Mouse (Mus musculus): Measurements from ENCODE around the gene Smok2a. TPM values are rescaled to one million over a fixed set of nuclear protein-coding genes. Genes with fewer than 3 reads are reported as not detected.
"Not testable (repeated sequence)": the region's sequence is repeated elsewhere in the genome, so short reads cannot be mapped to it uniquely, and the experiment has no call there.

The Smok2a gene
- not detected for total RNA-seq (2021)
- long read RNA-seq, experiment 1, result 0 reads
- long read RNA-seq, experiment 2, result 0 reads

- intact Hi-C loops (cut with DNase I), result no loop called here
- Histone ChIP-seq H3K4me3 (no peak within 1 kb of the TSS), H3K27ac (no peak within 1 kb of the TSS)
- TF ChIP-seq CTCF (IDR thresholded peaks at IDR 0.05), result no peak
- no peak for DNase-seq
Observed at GRCm38 (mm10) chr17:13220888-13221287, at the start of gene Smok2a. Gene Smok2a (plus strand): TSS chr17:13221188.

GRCm38 (mm10) chr17:13173578-13173977 lies 47.4 kb upstream of the Smok2a start:
- DNase-seq; intact Hi-C loops (cut with DNase I): not testable (repeated sequence)

GRCm38 (mm10) chr17:13174029-13174428 lies 47.0 kb upstream of the Smok2a start:
- intact Hi-C loops (cut with DNase I); DNase-seq; H3K27ac ChIP-seq; H3K4me3 ChIP-seq: not testable (repeated sequence)

More at GRCm38 (mm10) chr17:13173578-13173977, 47.4 kb upstream of the Smok2a start:
- not testable (repeated sequence) for H3K27ac ChIP-seq, H3K4me3 ChIP-seq

- H3K27ac ChIP-seq; DNase-seq; intact Hi-C loops (cut with DNase I); H3K4me3 ChIP-seq: not testable (repeated sequence)
Observed at GRCm38 (mm10) chr17:13175609-13176008, 45.4 kb upstream of the Smok2a start.

- DNase-seq; H3K4me3 ChIP-seq; intact Hi-C loops (cut with DNase I); H3K27ac ChIP-seq: not testable (repeated sequence)
Observed at GRCm38 (mm10) chr17:13177796-13178195, 43.2 kb upstream of the Smok2a start.

GRCm38 (mm10) chr17:13179021-13179420 lies 42.0 kb upstream of the Smok2a start:
- H3K4me3 ChIP-seq; DNase-seq; H3K27ac ChIP-seq; intact Hi-C loops (cut with DNase I): not testable (repeated sequence)

GRCm38 (mm10) chr17:13180491-13180890 lies 40.5 kb upstream of the Smok2a start:
- H3K27ac ChIP-seq; H3K4me3 ChIP-seq; intact Hi-C loops (cut with DNase I); DNase-seq: not testable (repeated sequence)

- DNase-seq; intact Hi-C loops (cut with DNase I); H3K4me3 ChIP-seq; H3K27ac ChIP-seq: not testable (repeated sequence)
Observed at GRCm38 (mm10) chr17:13182712-13183111, 38.3 kb upstream of the Smok2a start.

- intact Hi-C loops (cut with DNase I); DNase-seq; H3K27ac ChIP-seq; H3K4me3 ChIP-seq: not testable (repeated sequence)
Observed at GRCm38 (mm10) chr17:13184514-13184913, 36.5 kb upstream of the Smok2a start.

- H3K27ac ChIP-seq; H3K4me3 ChIP-seq; intact Hi-C loops (cut with DNase I); DNase-seq: not testable (repeated sequence)
Observed at GRCm38 (mm10) chr17:13186541-13186940, 34.4 kb upstream of the Smok2a start.

- intact Hi-C loops (cut with DNase I); H3K4me3 ChIP-seq; H3K27ac ChIP-seq; DNase-seq: not testable (repeated sequence)
Observed at GRCm38 (mm10) chr17:13187621-13188020, 33.4 kb upstream of the Smok2a start.

GRCm38 (mm10) chr17:13188846-13189245 lies 32.1 kb upstream of the Smok2a start:
- H3K27ac ChIP-seq; H3K4me3 ChIP-seq; DNase-seq; intact Hi-C loops (cut with DNase I): not testable (repeated sequence)

GRCm38 (mm10) chr17:13190836-13191583 lies 30.0 kb upstream of the Smok2a start:
- H3K4me3 ChIP-seq; intact Hi-C loops (cut with DNase I); H3K27ac ChIP-seq; DNase-seq: not testable (repeated sequence)

GRCm38 (mm10) chr17:13196486-13196885 lies 24.5 kb upstream of the Smok2a start:
- H3K4me3 ChIP-seq; intact Hi-C loops (cut with DNase I); H3K27ac ChIP-seq; DNase-seq: not testable (repeated sequence)

GRCm38 (mm10) chr17:13198812-13199211 lies 22.2 kb upstream of the Smok2a start:
- H3K4me3 ChIP-seq; intact Hi-C loops (cut with DNase I); DNase-seq; H3K27ac ChIP-seq: not testable (repeated sequence)

GRCm38 (mm10) chr17:13199880-13200409 lies 21.0 kb upstream of the Smok2a start:
- intact Hi-C loops (cut with DNase I); DNase-seq; H3K27ac ChIP-seq; H3K4me3 ChIP-seq: not testable (repeated sequence)

- H3K4me3 ChIP-seq; DNase-seq; intact Hi-C loops (cut with DNase I); H3K27ac ChIP-seq: not testable (repeated sequence)
Observed at GRCm38 (mm10) chr17:13201551-13201950, 19.4 kb upstream of the Smok2a start.

GRCm38 (mm10) chr17:13202453-13203107 lies 18.4 kb upstream of the Smok2a start:
- intact Hi-C loops (cut with DNase I), result not testable (repeated sequence)

More at GRCm38 (mm10) chr17:13202453-13203107, 18.4 kb upstream of the Smok2a start:
- not testable (repeated sequence) for H3K27ac ChIP-seq, DNase-seq, H3K4me3 ChIP-seq

Measured in gastrocnemius, adult 2 months (tissue).